Mouse (Mus musculus) ES-Bruce4 (cell line): ENCODE measurements around the gene Mmp25. TPM values are rescaled to one million over a fixed set of nuclear protein-coding genes. Genes with fewer than 3 reads are reported as not detected.

Experiments used
- H3K27ac ChIP-seq: 2 replicates; pipeline ENCODE4 v1.5.1; 2012; ENCODE audit warnings: low read length, inconsistent platforms; ENCODE audit not compliant: insufficient read depth
- H3K27me3 ChIP-seq: 2 replicates; pipeline ENCODE4 v1.6.1; 2012; ENCODE audit warnings: mild to moderate bottlenecking, low read length, inconsistent platforms; ENCODE audit not compliant: control insufficient read depth, poor library complexity, insufficient read depth, severe bottlenecking
- H3K36me3 ChIP-seq: 2 replicates; pipeline ENCODE4 v1.6.1; 2012; ENCODE audit warnings: inconsistent platforms, mild to moderate bottlenecking, low read length, moderate library complexity; ENCODE audit not compliant: control insufficient read depth, poor library complexity, insufficient read depth, severe bottlenecking
- H3K4me1 ChIP-seq: one replicate; pipeline ENCODE4 v1.8.1; 2011; ENCODE audit warnings: low read length; ENCODE audit not compliant: control insufficient read depth, insufficient read depth
- H3K4me3 ChIP-seq: 2 replicates; pipeline ENCODE4 v1.5.1; 2011; ENCODE audit warnings: low read depth, mild to moderate bottlenecking, low read length
- H3K9ac ChIP-seq: 2 replicates; pipeline ENCODE4 v1.6.1; 2012; ENCODE audit warnings: low read depth, mild to moderate bottlenecking, inconsistent platforms; ENCODE audit not compliant: poor library complexity, severe bottlenecking
- H3K9me3 ChIP-seq: replicated peaks from 2 replicates; pipeline ENCODE4 v1.6.1; 2012; ENCODE audit warnings: mild to moderate bottlenecking, low read length, inconsistent platforms; ENCODE audit not compliant: control insufficient read depth, poor library complexity, insufficient read depth, severe bottlenecking
- CTCF ChIP-seq: IDR thresholded peaks from one replicate; pipeline ENCODE4 v1.8.1; 2011; ENCODE audit warnings: low read depth, low read length
- EP300 ChIP-seq: IDR thresholded peaks from 2 replicates; pipeline ENCODE4 v1.6.1; 2011; ENCODE audit warnings: low read depth, low read length; ENCODE audit not compliant: insufficient read depth
- POLR2A ChIP-seq: IDR thresholded peaks from one replicate; pipeline ENCODE4 v1.8.1; 2011; ENCODE audit warnings: low read length; ENCODE audit not compliant: insufficient read depth
- polyA plus RNA-seq: library from polyadenylated mRNA; stranded (reverse); fragments of >200 nt; gene quantifications from 2 replicates; pipeline ENCODE4 v1.2.4, GENCODE M21; 2011; ENCODE audit warnings: low read depth; ENCODE audit not compliant: missing spikeins, insufficient read depth, insufficient read length

Gene Mmp25
- polyA plus RNA-seq, 1 experiment, result 10.9 TPM

DNA sequence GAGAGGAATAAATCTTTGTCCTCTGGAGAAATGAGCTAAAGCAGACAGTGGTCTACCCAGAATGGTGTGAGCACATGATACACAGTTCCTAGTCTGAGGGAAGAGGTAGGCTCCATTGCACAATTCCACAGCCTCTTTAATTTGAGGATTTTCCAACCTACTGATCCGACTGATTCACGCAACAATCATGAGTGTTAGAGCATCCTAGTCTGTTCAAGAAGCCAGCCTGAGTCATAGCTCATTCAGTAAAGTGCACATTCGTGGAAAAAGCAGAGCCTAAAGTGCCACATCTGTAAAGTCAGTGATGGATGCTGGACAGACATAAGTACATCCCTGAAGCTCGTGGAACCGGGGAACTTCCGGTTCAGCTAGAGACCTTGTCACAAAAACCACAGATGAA, 6.3 kb upstream of the Mmp25 start:
- no peak for TF ChIP-seq CTCF
- no peak for TF ChIP-seq POLR2A
- TF ChIP-seq EP300, result no peak
- Histone ChIP-seq H3K9ac (no peak overlapping the region), H3K27ac (no peak overlapping the region), H3K27me3 (no peaks in the 10 kb centered on the region), H3K4me1 (no peaks in the 10 kb centered on the region), H3K4me3 (no peak overlapping the region), H3K9me3 (no peaks in the 10 kb centered on the region), H3K36me3 (no peaks in the 10 kb centered on the region)

DNA sequence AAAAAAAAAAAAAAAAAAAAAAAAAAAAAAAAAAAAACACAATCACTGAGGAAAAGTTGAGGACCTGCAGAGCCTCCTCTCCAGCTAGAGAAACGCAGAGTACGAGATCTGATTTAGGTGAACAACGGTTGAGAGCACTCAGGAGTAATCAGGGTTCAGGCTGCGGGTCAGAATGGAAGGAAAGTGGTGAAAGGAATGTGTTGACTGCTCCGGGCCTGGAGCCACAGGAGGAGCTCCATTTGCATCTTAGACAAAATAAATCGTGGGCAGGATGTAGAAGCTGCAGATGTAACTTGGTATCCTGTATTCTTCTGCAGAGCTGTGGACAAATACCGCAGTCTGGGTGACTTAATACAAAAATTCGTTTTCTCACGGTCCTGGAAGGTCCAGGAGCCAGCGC, 817 bp upstream of the Mmp25 start:
- TF ChIP-seq EP300, result no peak
- no peak for TF ChIP-seq POLR2A
- no peak for TF ChIP-seq CTCF
- H3K36me3 ChIP-seq, result no peaks in the 10 kb centered on the region
- H3K4me1 ChIP-seq, result peaks cover 2% of the 10 kb centered on the region
- no peaks in the 10 kb centered on the region for H3K27me3 ChIP-seq
- no peak overlapping the region for H3K9ac ChIP-seq
- H3K27ac ChIP-seq, result no peak overlapping the region
- H3K4me3 ChIP-seq, result no peak overlapping the region
- H3K9me3 ChIP-seq, result no peaks in the 10 kb centered on the region

DNA sequence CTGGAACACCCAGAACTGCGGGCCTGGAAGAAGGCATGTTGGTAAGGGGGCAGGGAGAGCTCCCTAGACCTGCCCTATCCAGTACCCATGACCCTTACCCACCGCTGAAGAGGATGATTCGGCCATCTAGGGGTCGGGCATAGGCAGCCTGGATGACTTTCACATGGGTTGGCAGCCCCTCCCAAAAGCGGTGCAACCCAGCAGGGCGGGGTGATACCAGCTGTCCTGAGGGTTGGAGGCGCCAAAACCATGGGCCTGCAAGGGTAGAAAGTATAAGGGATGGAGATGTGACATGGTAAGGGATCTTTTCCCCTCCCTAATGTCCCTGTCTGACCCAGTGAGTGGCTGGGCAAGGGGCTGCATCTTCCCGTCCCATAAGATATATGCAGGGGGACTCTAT, 13.8 kb downstream of the Mmp25 start:
- Histone ChIP-seq H3K4me3 (peak overlapping the region; percentile 12; the same call in 1 of the 2 replicates), H3K9me3 (no peaks in the 10 kb centered on the region), H3K4me1 (peaks cover 4% of the 10 kb centered on the region), H3K27me3 (no peaks in the 10 kb centered on the region), H3K27ac (no peak overlapping the region), H3K9ac (peak overlapping the region; percentile 14; the same call in 1 of the 2 replicates), H3K36me3 (no peaks in the 10 kb centered on the region)
- TF ChIP-seq POLR2A, result no peak
- no peak for TF ChIP-seq CTCF
- TF ChIP-seq EP300, result no peak

DNA sequence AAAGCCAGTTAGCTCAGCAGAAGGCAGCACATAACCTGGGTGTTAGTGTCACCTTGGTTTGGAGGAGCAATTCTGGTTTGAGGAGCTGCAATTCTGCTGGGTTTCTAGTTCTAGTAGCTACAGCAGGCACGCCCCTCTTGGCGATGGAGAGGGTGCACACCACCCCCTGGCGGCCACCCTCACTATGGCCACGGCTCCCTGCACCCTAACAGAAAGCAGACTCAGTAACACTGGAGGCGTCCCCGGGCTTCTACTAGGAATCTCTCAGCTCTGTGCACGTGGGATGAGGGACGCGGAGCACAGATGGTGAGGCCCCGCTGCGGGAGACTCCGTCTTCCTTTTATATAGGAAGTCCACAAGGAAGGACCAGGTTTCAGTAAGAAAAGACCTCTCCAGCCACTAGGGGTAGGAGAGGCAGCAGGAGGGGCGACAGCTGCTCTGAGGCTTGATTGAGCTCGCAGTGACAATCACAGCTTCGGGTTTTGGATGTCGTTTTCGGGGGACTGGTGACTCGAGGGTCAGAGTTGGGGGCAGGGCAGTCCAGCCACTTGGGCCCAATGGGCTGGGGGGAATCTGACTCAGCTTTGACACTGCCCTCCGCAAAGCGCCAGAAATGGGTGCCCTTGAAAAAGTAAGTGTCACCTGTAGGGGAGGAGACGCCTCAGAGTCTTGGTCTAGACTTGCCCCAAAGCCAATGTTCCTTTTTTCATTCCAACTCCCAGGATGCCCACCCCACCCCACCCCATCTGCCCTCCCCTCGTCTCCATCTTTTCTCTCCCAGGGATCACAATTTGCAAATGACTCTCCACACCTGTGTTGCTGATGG, 14.7 kb downstream of the Mmp25 start:
- Histone ChIP-seq H3K4me3 (peak overlapping the region; percentile 16; the same call in 1 of the 2 replicates), H3K9me3 (no peaks in the 10 kb centered on the region), H3K9ac (peak overlapping the region; percentile 14; the same call in 1 of the 2 replicates)

DNA sequence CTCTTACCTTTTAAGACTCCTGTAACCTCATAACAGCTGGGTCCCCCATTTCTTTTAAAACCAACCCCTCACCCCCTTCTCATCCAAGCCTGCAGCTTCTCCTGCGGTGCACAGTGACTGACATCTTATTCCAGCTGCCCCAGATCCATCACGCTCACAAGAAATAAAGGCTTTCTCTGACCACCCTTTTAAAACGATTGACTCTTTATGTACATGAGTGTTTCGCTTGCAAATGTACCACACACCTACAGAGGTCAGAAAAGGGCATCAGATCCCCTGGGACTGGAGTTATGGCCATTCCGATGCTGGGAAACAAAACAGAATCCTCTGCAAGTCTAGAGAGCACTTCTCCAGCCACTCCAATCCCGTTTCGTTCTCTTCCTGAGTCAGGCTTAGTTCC, 17.3 kb downstream of the Mmp25 start:
- no peaks in the 10 kb centered on the region for H3K36me3 ChIP-seq

More for the DNA sequence above, 14.7 kb downstream of the Mmp25 start:
- Histone ChIP-seq H3K4me1 (peaks cover 4% of the 10 kb centered on the region), H3K27ac (no peak overlapping the region), H3K27me3 (no peaks in the 10 kb centered on the region), H3K36me3 (no peaks in the 10 kb centered on the region)
- TF ChIP-seq POLR2A (no peak), CTCF (peak; percentile 92), EP300 (0 out of 2 replicates have a peak, but pooled peaks have one; percentile 11)

DNA sequence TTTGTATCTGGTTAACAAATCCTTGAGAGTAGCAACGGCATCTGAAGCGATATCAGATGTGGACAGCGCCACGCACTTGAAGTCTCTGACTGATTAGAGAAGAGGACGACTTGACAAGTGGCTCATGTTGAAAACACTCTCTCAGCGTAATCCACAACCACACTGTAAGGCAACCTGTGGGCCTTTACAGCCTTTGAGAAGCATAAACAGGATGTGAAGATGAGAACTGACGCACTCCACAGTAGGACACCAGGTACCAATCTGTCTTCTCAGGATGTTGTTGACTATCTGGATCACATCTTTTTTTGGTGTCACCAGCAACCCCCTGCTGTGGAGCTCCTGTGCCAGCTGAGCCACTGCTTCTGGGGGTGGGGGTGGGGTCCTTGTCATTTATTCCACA, 24.7 kb downstream of the Mmp25 start:
- Histone ChIP-seq H3K9me3 (no peaks in the 10 kb centered on the region), H3K27ac (no peak overlapping the region), H3K9ac (no peak overlapping the region), H3K27me3 (no peaks in the 10 kb centered on the region), H3K36me3 (no peaks in the 10 kb centered on the region), H3K4me3 (no peak overlapping the region), H3K4me1 (no peaks in the 10 kb centered on the region)
- no peak for TF ChIP-seq POLR2A
- no peak for TF ChIP-seq CTCF
- no peak for TF ChIP-seq EP300

More for the DNA sequence above, 17.3 kb downstream of the Mmp25 start:
- H3K9me3 ChIP-seq, result no peaks in the 10 kb centered on the region
- no peaks in the 10 kb centered on the region for H3K4me1 ChIP-seq
- TF ChIP-seq POLR2A, result no peak
- TF ChIP-seq EP300, result no peak
- TF ChIP-seq CTCF, result no peak
- H3K4me3 ChIP-seq, result no peak overlapping the region
- no peak overlapping the region for H3K27ac ChIP-seq
- H3K9ac ChIP-seq, result no peak overlapping the region
- no peaks in the 10 kb centered on the region for H3K27me3 ChIP-seq
